Mouse (Mus musculus): ENCODE measurements around the gene Mfap1b.

DNA sequence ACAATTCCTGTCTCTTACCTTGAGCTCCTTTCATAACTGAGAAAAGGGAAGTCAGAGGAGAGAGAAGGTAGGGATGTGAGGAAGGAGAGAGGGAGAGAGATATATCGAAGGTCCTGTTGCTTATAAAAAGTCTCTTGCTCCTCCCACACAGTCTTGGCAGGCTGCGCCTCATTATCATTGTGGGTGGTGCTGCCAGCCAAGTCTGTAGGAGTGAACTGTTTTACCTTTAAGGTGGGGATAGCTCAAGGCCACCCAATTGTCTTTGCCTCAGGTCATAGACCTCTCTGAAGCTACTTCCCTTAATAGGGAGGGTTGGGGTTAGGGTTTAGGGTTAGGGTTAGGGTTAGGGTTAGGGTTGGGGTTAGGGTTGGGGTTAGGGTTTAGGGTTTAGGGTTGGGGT, 48.1 kb upstream of the Mfap1b start:
- TF ChIP-seq EP300 (IDR thresholded peaks at IDR 0.05; ENCODE audit: low read length) = no peak
- TF ChIP-seq RAD21 (IDR thresholded peaks at IDR 0.05; ENCODE audit: low read depth, low read length) = no peak
- TF ChIP-seq ELF1 (IDR thresholded peaks at IDR 0.05; ENCODE audit: low read depth, low read length) = no peak
- no peak for TF ChIP-seq CTCF (conservative IDR thresholded peaks at IDR 0.05 in 1 of 2, IDR thresholded peaks at IDR 0.05 in 1 of 2; ENCODE audit: low read depth in 2 of 2, low read length in 2 of 2)
- no peak for TF ChIP-seq ZNF384 (IDR thresholded peaks at IDR 0.05; ENCODE audit: low read depth, low read length)
- no peak for TF ChIP-seq USF1 (IDR thresholded peaks at IDR 0.05; ENCODE audit: low read depth, low read length)
- no peak for TF ChIP-seq MXI1 (IDR thresholded peaks at IDR 0.05; ENCODE audit: low read depth, low read length)
- TF ChIP-seq UBTF (IDR thresholded peaks at IDR 0.05; ENCODE audit: low read depth, low read length) = no peak
- no peak for TF ChIP-seq ZC3H11A (IDR thresholded peaks at IDR 0.05; ENCODE audit: low read depth, low read length)
- no peak for TF ChIP-seq MAFK (IDR thresholded peaks at IDR 0.05; ENCODE audit: insufficient replicate concordance, low read length)
- no peak for TF ChIP-seq POLR2A (IDR thresholded peaks at IDR 0.05; ENCODE audit: low read depth, low read length)
- no peak for TF ChIP-seq CHD2 (IDR thresholded peaks at IDR 0.05; ENCODE audit: low read length)
- no peak for TF ChIP-seq GABPA (IDR thresholded peaks at IDR 0.05; ENCODE audit: insufficient replicate concordance, low read depth, low read length)
- no peak for TF ChIP-seq ZKSCAN1 (IDR thresholded peaks at IDR 0.05; ENCODE audit: borderline replicate concordance, low read depth, low read length)
